Mouse (Mus musculus) heart, postnatal 25 days (tissue): ENCODE data around the gene Psg16. TPM values are rescaled to one million over a fixed set of nuclear protein-coding genes. Genes with fewer than 3 reads are reported as not detected.
A peak's percentile ranks its signal among the peaks of the same experiment; 100 is the strongest.
"Not testable (repeated sequence)": the region's sequence is repeated elsewhere in the genome, so short reads cannot be mapped to it uniquely, and the experiment has no call there.

ENCODE experiments used
- DNase-seq: peaks from one replicate; pipeline ENCODE4 v3.0.0; 2022; ENCODE audit warnings: low spot score
- intact Hi-C: fragments of 180-260 bp; cut with DNase I; formaldehyde crosslinking; loops from one replicate; pipeline ENCODE4 v1.15.1; 2025
- total RNA-seq, 2 experiments: library from RNA; stranded (reverse); gene quantifications; 2 replicates each; pipeline ENCODE4 v1.2.3; 2021

The Psg16 gene
- total RNA-seq, 2 experiments from 2014 or later: 0.14 to 0.16 TPM

DNA sequence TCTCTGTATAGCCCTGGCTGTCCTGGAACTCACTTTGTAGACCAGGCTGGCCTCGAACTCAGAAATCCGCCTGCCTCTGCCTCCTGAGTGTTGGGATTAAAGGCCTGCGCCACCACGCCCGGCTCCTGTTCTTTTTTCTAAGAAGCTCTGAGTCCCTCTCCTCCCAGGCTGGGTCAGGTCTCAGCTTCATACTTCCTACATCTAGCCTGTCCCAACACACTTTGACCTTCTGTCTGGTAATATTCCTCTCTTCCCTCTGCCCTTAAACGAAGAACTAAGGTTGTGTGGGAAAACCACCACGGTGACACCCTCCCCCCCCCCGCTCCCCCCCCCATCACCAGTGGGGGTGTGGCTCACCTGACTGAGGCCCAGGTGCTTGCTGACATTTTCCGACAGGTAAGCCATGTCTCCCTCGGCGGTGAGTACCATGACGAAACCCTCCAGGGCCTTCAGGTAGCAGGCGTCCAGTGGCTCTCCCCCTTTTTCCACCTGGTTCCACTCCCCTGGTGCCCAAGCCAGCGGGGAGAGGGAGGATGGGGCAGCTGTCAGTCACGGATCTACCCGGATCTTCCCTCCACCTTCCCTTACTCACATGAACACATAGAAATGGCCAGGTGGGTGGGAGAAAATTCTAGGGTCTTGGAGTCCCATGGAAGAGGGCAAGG, 19.4 kb upstream of the Psg16 start:
- intact Hi-C loops: loop anchor here (5.0 kb wide), 1 partner anchor 107 kb away; no protein-coding TSS in a partner anchor
- no peak for DNase-seq

GRCm38 (mm10) chr7:17055287-17055946, 18.4 kb upstream of the Psg16 start:
- intact Hi-C loops: no loop called here
- no peak for DNase-seq

- intact Hi-C loops: no loop called here
- peak; percentile 80 for DNase-seq
Observed at GRCm38 (mm10) chr7:17056081-17056581, 17.7 kb upstream of the Psg16 start.

DNA sequence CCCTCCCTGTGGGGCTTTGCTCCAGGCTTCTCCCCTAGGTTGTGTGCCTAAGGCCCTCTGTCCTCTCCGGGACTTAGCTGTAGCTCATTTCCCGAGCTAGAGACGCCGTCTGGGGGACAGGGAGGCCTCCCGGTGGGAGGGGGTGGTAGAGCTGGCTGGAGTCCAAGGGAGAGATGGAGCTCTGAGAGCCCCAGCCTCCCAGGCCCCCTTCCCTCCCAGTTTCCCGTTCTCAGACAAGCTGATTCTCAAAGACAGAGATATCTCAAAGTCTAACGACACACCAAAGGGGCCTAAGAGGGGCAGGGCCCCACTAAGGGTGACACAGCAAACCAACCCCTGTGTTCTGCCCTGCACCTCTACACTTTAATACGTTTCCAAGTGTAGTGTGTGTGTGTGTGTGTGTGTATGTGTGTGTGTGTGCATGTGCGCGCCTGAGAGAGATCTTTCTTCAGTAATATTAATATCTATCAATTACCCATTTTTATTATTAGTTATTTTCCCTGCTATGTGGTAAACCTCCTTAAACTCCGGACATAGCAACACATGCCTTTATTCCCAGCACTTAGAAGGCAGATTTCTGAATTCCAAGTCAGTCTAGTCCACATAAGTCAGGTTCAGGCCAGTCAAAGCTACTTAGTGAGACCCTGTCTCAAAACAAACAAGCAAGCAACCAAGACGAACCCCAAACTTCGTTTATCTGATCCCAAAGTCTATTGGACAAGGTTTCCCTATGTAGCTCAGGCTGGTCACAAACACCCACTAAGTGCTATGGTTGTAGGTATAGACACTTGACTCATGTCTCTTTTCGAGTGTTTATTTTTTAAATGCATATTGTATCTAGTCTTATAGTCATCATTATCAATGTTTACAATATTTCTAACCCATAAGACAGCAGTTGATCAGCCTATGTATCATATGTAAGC, 17.0 kb upstream of the Psg16 start:
- DNase-seq: no peak
- intact Hi-C loops: no loop called here

DNA sequence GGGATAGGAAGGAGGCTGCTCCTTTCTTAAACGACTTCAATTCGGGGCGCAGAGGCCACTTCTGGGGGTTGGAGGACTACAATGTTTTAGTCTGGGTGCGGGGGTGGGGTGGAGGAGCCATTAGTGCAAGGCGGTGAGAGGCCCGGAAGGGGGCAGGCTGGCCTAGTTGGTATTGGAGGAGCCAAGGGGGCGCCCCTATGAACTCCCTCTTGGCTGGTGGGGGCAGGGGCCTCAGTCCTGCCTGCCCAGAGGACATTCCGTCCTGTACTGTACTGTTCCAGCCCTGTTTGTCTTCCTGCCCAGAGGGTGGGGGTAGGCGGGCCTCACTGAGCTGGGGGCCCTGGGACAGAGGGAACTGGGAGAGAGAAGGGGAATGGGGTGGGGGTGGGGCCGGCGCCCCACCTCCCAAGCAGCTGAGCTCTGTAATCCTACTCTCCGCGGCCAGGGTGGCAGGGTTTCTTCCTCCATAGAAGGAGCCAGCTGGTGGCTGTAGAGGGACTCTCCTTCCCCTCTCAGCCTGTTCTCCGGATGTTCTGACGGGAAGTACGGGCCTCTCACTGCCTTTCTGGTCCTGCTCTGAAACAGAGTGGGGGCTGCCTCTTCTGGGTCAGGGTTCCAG, 15.7 kb upstream of the Psg16 start:
- intact Hi-C loops: no loop called here

DNA sequence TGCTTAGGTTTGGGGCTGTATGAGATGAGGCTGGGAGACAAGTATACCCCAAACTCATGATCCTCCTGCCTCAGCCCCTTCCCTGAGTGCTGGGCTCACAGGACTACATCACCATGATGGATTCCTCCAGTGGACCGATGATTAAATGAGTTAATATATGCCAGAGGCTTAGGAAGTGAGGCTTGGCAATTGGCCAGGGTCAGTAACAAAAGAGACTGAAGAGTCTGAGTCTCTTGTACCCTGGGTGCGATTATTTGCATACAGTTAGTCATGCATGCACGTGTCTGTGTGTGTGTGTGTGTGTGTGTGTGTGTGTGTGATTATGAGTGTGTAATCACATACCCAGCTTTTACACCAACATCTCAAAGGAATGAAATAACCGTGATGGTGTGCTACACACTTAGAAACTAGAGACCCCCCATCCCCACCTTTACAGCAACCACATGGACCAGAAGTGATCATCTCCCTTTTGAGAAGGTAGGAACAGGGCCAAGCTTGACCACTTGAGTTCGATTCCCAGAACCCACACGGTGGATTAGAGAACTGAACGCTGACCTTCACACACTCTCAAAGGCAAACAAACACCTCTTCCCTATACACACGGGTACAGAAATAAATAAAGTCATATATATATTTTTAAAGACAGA, 14.9 kb upstream of the Psg16 start:
- no peak for DNase-seq
- intact Hi-C loops: no loop called here

More for the DNA sequence above, 15.7 kb upstream of the Psg16 start:
- peak; percentile 91 for DNase-seq

GRCm38 (mm10) chr7:17059463-17059844, 14.4 kb upstream of the Psg16 start:
- intact Hi-C loops: no loop called here

GRCm38 (mm10) chr7:17060031-17060781, 13.6 kb upstream of the Psg16 start:
- intact Hi-C loops: loop anchor here (2.0 kb wide), 2 partner anchors 33 to 135 kb away; partner anchors contain the start of genes Calm3 and Ppp5c
- peak; percentile 93 for DNase-seq

More at GRCm38 (mm10) chr7:17059463-17059844, 14.4 kb upstream of the Psg16 start:
- no peak for DNase-seq

GRCm38 (mm10) chr7:17060782-17061605, 12.8 kb upstream of the Psg16 start:
- intact Hi-C loops: loop anchor here (2.0 kb wide), 2 partner anchors 34 to 136 kb away; partner anchors contain the start of genes Calm3 and Ppp5c
- DNase-seq: peak; percentile 42

DNA sequence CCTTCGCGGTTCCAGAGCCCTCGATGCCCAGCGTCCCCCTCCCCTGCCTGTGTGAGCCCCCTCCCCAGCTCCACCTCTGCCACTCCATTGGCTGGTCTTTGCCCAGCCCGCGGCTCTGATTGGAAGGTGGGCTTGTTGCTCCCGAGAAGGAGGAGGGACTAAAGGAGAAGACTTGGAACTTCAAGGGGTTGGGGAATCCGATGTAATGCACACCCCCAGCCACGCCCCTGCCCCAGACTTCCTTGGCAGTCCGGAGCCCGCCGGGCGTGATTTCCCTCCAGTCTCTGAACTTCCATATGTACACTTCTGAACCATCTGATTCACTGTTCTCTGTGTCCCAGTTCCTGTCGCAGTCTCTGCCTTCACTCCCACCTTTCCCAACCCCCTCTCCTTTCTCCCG, 11.5 kb upstream of the Psg16 start, which contains the start of gene Hif3a:
Gene Hif3a, minus strand, starts transcription at position 39 of the 400 bp plus-strand sequence.
- intact Hi-C loops: no loop called here
- DNase-seq: peak; percentile 49

- no peak for DNase-seq
- intact Hi-C loops: no loop called here
Observed at GRCm38 (mm10) chr7:17062845-17063244, 11.0 kb upstream of the Psg16 start.

GRCm38 (mm10) chr7:17065620-17066019, 8.2 kb upstream of the Psg16 start:
- no peak for DNase-seq
- intact Hi-C loops: loop anchor here (1.0 to 5.0 kb wide), 4 partner anchors 15 to 133 kb away; no protein-coding TSS in a partner anchor

- intact Hi-C loops: loop anchor here (1.0 to 5.0 kb wide), 4 partner anchors 16 to 134 kb away; no protein-coding TSS in a partner anchor
- peak; percentile 42 for DNase-seq
Observed at GRCm38 (mm10) chr7:17066412-17066811, 7.4 kb upstream of the Psg16 start.

DNA sequence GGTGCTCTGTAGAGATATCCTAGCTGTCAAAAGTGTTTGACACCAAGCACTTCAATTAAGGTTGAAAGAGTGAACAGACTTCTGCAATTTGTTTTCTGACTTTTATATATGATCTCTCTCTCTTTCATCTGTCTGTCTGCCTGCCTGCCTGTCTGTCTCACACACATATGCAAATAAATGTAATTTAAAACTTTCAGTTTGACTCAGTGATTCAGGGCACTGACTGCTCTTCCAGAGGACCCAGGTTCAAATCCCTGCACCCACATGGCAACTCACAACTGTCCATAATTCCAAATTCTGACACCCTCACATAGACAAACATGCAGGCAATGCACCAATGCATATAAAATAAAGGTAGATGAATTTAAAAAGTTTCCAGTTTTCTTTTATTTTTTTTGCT, 6.8 kb upstream of the Psg16 start:
- intact Hi-C loops: loop anchor here (1.0 to 5.0 kb wide), 4 partner anchors 16 to 134 kb away; no protein-coding TSS in a partner anchor
- DNase-seq: no peak

DNA sequence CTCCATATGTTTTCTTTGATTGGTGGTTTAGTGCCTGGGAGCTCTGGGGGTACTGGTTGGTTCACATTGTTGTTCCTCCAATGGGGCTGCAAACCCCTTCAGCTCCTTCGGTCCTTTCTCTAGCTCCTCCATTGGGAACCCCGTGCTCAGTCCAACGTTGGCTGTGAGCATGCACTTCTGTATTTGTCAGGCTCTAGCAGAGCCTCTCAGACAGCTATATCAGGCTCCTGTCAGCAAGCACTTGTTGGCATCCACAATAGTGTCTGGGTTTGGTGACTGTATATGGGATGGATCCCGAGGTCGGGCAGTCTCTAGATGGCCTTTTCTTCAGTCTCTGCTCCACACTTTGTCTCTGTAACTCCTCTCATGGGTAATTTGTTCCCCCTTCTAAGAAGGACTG, 6.2 kb upstream of the Psg16 start:
- intact Hi-C loops: loop anchor here (2.0 to 5.0 kb wide), 3 partner anchors 17 to 135 kb away; no protein-coding TSS in a partner anchor
- not testable (repeated sequence) for DNase-seq

GRCm38 (mm10) chr7:17073513-17073903, 332 bp upstream of the Psg16 start:
- DNase-seq: no peak
- intact Hi-C loops: loop anchor here (5.0 kb wide), 1 partner anchor 1609 kb away; no protein-coding TSS in a partner anchor

DNA sequence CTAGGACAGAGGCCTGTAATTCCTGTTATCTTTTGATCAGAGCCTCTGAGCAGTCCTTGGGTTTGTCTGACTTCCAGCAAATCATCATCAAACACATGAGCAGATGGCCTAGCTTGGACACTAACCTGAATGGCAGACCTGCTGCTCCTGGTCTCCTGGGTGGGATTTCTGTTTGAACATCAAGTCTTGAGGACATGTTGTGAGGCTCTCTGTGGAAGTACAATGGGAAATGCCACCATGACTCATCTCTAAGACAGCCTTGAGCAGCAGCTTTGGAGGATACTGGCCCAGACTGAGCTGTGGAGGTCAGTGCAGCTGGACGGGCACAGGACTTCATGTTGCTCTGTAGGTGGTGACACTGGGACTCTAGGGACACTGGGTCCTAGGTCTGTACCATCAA, 2.7 kb downstream of the Psg16 start:
- no peak for DNase-seq
- intact Hi-C loops: no loop called here
